Mouse (Mus musculus) WW6 (cell line): ENCODE data around the gene Tox3.

Experiments
- DNase-seq: peaks from one replicate; pipeline ENCODE4 v3.0.0-alpha.2; 2013; ENCODE audit warnings: low read depth, low spot score

Gene Tox3

GRCm38 (mm10) chr8:90348178-90348925 is at the start of gene Tox3:
Gene Tox3 (minus strand): TSS chr8:90348343.
- no peak for DNase-seq

- DNase-seq, result no peak
Measured at GRCm38 (mm10) chr8:90392643-90393042, 44.5 kb upstream of the Tox3 start.

- DNase-seq, result no peak
Measured at GRCm38 (mm10) chr8:90391483-90392074, 43.4 kb upstream of the Tox3 start.

GRCm38 (mm10) chr8:90390827-90391226 is 42.7 kb upstream of the Tox3 start:
- no peak for DNase-seq

GRCm38 (mm10) chr8:90379064-90379463 is 30.9 kb upstream of the Tox3 start:
- DNase-seq, result no peak

- DNase-seq, result no peak
Measured at GRCm38 (mm10) chr8:90378036-90378435, 29.9 kb upstream of the Tox3 start.

GRCm38 (mm10) chr8:90371611-90372222 is 23.6 kb upstream of the Tox3 start:
- DNase-seq, result no peak

GRCm38 (mm10) chr8:90369876-90370275 is 21.7 kb upstream of the Tox3 start:
- DNase-seq, result no peak

- no peak for DNase-seq
Measured at GRCm38 (mm10) chr8:90356729-90357128, 8.6 kb upstream of the Tox3 start.

- no peak for DNase-seq
Measured at GRCm38 (mm10) chr8:90354782-90355181, 6.6 kb upstream of the Tox3 start.

GRCm38 (mm10) chr8:90353960-90354540 is 5.9 kb upstream of the Tox3 start:
- no peak for DNase-seq

- DNase-seq, result no peak
Measured at GRCm38 (mm10) chr8:90353499-90353898, 5.4 kb upstream of the Tox3 start.

GRCm38 (mm10) chr8:90352991-90353390 is 4.8 kb upstream of the Tox3 start:
- no peak for DNase-seq

- DNase-seq, result no peak
Measured at GRCm38 (mm10) chr8:90349709-90350562, 1.8 kb upstream of the Tox3 start.

- DNase-seq, result no peak
Measured at GRCm38 (mm10) chr8:90348926-90349683, 962 bp upstream of the Tox3 start.

- DNase-seq, result no peak
Measured at GRCm38 (mm10) chr8:90347581-90348177, 464 bp downstream of the Tox3 start.

GRCm38 (mm10) chr8:90346880-90347535 is 1.1 kb downstream of the Tox3 start:
- no peak for DNase-seq

- DNase-seq, result no peak
Measured at GRCm38 (mm10) chr8:90346138-90346879, 1.8 kb downstream of the Tox3 start.
